Comparison of ENCODE assay signal across 13 mouse cellular contexts in the genomic region with DNA sequence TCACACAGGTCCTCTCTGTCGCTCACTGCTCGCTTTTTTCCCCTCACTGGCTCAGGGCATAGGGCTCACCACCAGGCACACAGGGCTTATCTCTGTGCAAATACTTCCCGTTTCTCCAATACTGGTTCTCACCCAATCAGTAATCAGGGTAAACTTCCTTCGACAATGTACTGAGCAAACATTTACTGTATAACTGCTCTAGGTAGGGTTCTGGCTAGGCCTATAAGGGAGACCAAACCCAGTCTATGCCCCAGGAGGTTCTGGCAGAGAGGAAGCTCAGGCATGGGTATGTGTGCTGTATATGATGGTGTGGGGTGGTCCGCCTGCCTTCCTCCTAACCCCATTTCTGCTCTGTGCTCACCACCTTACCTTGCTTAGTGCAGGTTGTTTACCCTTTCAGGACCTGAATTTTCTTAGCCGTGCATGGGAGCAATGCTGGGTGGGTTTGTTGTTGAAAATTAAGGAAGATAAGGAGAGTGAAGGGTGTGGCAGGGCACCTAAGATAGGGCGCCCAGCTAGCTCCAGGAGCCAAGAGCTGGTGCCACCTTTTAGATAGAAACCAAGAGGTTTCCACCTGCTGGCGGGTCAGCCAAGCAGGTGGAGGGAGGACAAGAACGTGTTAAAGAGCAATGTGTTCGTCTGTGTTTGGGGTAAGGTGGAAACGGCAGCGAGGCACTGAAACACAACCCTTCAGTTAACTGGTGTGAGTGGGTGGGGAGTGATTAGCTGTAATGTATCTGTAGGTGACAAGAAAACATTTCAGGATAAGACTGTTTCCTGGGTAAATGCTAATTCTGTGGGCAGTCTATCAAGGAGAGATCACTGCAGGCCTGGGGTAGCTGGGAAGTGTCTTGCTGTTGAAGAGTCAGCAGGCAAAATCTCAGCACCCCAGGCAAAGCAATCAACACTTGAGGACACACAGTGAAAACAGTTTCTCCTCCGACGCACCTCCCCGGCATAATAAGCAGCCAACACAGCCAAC. TPM values are rescaled to one million over a fixed set of nuclear protein-coding genes. Genes with fewer than 3 reads are reported as not detected.
A peak's percentile ranks its signal among the peaks of the same experiment; 100 is the strongest.
DNase-seq lines count a peak whose midpoint lies in the region; ATAC-seq lines count a peak whose summit lies in the region.
"Had no signal": no experiment of that assay in that cellular context is flagged by ENCODE, and none has a peak within 500 bp of the region (broad histone marks: within the 10 kb centered on the region; RNA-seq: fewer than 3 reads in every experiment).

No protein-coding gene starts in this region.

- peak overlapping the region; percentile 25 for H3K27ac ChIP-seq in heart, embryonic 13.5 days (replicated peaks)
- H3K27ac ChIP-seq in liver, embryonic 11.5 days (ENCODE audit: low read depth, low read length), result peak overlapping the region; percentile 16; the same call in 1 of the 2 replicates
- H3K27ac ChIP-seq: midbrain, embryonic 10.5 days had no signal

- no peak overlapping the region for H3K4me2 ChIP-seq in heart, embryonic 13.5 days
- peak overlapping the region; percentile 31 for H3K4me2 ChIP-seq in liver, embryonic 11.5 days

- no peak for DNase-seq in heart, adult 9 months (ENCODE audit: low spot score in 2 of 2)
- DNase-seq in brain, adult 2 months (ENCODE audit: low read depth, low spot score), result peak; percentile 15
- DNase-seq in liver, embryonic 11.5 days (ENCODE audit: low spot score), result no peak
- no peak for DNase-seq in layer of hippocampus, adult 9-10 months (ENCODE audit: low spot score)
- no peak for DNase-seq in urinary bladder, adult 2 months (ENCODE audit: low spot score)
- no peak for DNase-seq in adrenal gland, postnatal 4 days (ENCODE audit: low spot score in 2 of 2)
- DNase-seq: B cell, adult 2 months; cerebellum, postnatal 36 days; thymus, postnatal 25 days had no signal

- H3K27me3 ChIP-seq in heart, embryonic 13.5 days (replicated peaks), result no peaks in the 10 kb centered on the region
- H3K27me3 ChIP-seq in liver, embryonic 11.5 days (replicated peaks; ENCODE audit: control insufficient read depth, insufficient read depth, low read length), result peaks cover 13% of the 10 kb centered on the region

- no peak overlapping the region for H3K4me3 ChIP-seq in heart, embryonic 13.5 days
- no peak overlapping the region for H3K4me3 ChIP-seq in liver, embryonic 11.5 days (ENCODE audit: low read depth, low read length)
- H3K4me3 ChIP-seq: midbrain, embryonic 10.5 days had no signal

- no peaks in the 10 kb centered on the region for H3K36me3 ChIP-seq in heart, embryonic 13.5 days
- no peaks in the 10 kb centered on the region for H3K36me3 ChIP-seq in liver, embryonic 11.5 days (ENCODE audit: control insufficient read depth, insufficient read depth, low read length)
- H3K36me3 ChIP-seq: midbrain, embryonic 10.5 days had no signal

- H3K9me3 ChIP-seq in heart, embryonic 13.5 days, result no peaks in the 10 kb centered on the region
- no peaks in the 10 kb centered on the region for H3K9me3 ChIP-seq in liver, embryonic 11.5 days (ENCODE audit: control insufficient read depth, low read length)
- H3K9me3 ChIP-seq: midbrain, embryonic 10.5 days had no signal

- ATAC-seq in heart, embryonic 13.5 days (ENCODE audit: extremely low read depth, insufficient number of reproducible peaks, low FRiP score, low TSS enrichment), result no peak
- peak; percentile 63 for ATAC-seq in liver, embryonic 11.5 days (replicated peaks; ENCODE audit: low FRiP score)
- ATAC-seq in monocyte, adult 5-6 weeks (replicated peaks; ENCODE audit: insufficient number of reproducible peaks, low FRiP score, low TSS enrichment, poor library complexity, severe bottlenecking), result 0 out of 2 replicates have a peak, but pooled peaks have one; percentile 24
- ATAC-seq: inflammation-experienced regulatory T-cells, adult 6 months had no signal

- H3K4me1 ChIP-seq in heart, embryonic 13.5 days, result peaks cover 57% of the 10 kb centered on the region
- peaks cover 15% of the 10 kb centered on the region for H3K4me1 ChIP-seq in liver, embryonic 11.5 days (replicated peaks; ENCODE audit: control insufficient read depth, insufficient read depth, low read length)
- H3K4me1 ChIP-seq: midbrain, embryonic 10.5 days had no signal

- WGBS in heart, embryonic 13.5 days, result 39% methylated on average over 15 of the region's 15 CpGs
- WGBS in liver, embryonic 11.5 days, result 35% methylated on average over 15 of the region's 15 CpGs

- no peak overlapping the region for H3K9ac ChIP-seq in heart, embryonic 13.5 days
- H3K9ac ChIP-seq in liver, embryonic 11.5 days (ENCODE audit: low read depth, low read length), result no peak overlapping the region

RNA-seq across cellular contexts. Expression of gene Tmed10, which starts 14.8 kb away (rescaled TPM):
- 279 and 292 TPM in 2 replicates for polyA plus RNA-seq in heart, embryonic 13.5 days (2015; fragmentation: Nextera tagmentation; extraction: Ambion mirVana)
- 271 and 278 TPM in 2 replicates for polyA plus RNA-seq in liver, embryonic 11.5 days (2014; fragmentation: Nextera tagmentation; extraction: Ambion mirVana)
- 92.0 to 115 TPM (median 97.4 TPM) in 3 replicates for total RNA-seq in monocyte, adult 5-6 weeks (2017)
- 207 and 230 TPM in 2 replicates for polyA plus RNA-seq in urinary bladder, adult 2 months (2012; rRNA removed)
- 100 to 1,000 TPM; 290 to 301 TPM for total RNA-seq in adrenal gland, postnatal 4 days (2021)

RNA-seq across cellular contexts. Expression of gene Nek9, which starts 50.3 kb away (rescaled TPM):
- polyA plus RNA-seq in heart, embryonic 13.5 days (2015; fragmentation: Nextera tagmentation; extraction: Ambion mirVana), result 18.5 and 19.2 TPM in 2 replicates
- polyA plus RNA-seq in liver, embryonic 11.5 days (2014; fragmentation: Nextera tagmentation; extraction: Ambion mirVana), result 7.2 and 9.4 TPM in 2 replicates
- 30.4 to 50.6 TPM (median 33.8 TPM) in 3 replicates for total RNA-seq in monocyte, adult 5-6 weeks (2017)
- polyA plus RNA-seq in urinary bladder, adult 2 months (2012; rRNA removed), result 54.2 and 64.1 TPM in 2 replicates
- 10 to 100 TPM; 76.7 to 77.0 TPM for total RNA-seq in adrenal gland, postnatal 4 days (2021)
